Mouse (Mus musculus) inflammation-experienced regulatory T-cells, adult 6 months (primary cell): ENCODE measurements around the gene Oat. TPM values are rescaled to one million over a fixed set of nuclear protein-coding genes. Genes with fewer than 3 reads are reported as not detected.

Experiments
- ATAC-seq: one replicate; pipeline ENCODE4 v1.8.0; 2017
- polyA plus RNA-seq, 3 experiments: library from polyadenylated mRNA; unstranded; fragments of 100-300 nt; shearing (Covaris generic); gene quantifications; one replicate each; pipeline ENCODE4 v1.2.1; 2017

Gene Oat
- polyA plus RNA-seq, 3 experiments from 2014 or later, result 67.5 to 97.5 (median 82.5) TPM

GRCm38 (mm10) chr7:132593762-132594161 is 17.6 kb upstream of the Oat start:
- no peak for ATAC-seq

GRCm38 (mm10) chr7:132589610-132590009 is 13.4 kb upstream of the Oat start:
- ATAC-seq, result no peak

DNA sequence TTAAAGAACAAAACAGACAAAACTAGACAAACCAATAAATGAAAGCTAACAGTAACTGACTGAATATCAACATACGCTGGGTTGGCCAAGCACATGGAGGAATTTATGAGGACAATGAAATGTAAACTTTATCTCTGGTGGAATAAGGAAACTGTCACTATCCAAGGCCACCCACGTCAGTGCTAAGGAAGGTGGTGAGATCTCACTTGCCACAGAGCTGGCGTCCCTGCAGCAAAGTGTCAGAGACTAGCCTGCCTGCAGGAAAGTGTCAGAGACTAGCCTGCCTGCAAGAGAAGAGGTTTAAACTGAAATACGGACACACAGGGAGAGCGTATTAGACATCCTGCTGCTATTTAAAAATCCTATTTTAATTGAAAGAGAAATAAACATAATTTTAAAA is 11.0 kb upstream of the Oat start:
- no peak for ATAC-seq

DNA sequence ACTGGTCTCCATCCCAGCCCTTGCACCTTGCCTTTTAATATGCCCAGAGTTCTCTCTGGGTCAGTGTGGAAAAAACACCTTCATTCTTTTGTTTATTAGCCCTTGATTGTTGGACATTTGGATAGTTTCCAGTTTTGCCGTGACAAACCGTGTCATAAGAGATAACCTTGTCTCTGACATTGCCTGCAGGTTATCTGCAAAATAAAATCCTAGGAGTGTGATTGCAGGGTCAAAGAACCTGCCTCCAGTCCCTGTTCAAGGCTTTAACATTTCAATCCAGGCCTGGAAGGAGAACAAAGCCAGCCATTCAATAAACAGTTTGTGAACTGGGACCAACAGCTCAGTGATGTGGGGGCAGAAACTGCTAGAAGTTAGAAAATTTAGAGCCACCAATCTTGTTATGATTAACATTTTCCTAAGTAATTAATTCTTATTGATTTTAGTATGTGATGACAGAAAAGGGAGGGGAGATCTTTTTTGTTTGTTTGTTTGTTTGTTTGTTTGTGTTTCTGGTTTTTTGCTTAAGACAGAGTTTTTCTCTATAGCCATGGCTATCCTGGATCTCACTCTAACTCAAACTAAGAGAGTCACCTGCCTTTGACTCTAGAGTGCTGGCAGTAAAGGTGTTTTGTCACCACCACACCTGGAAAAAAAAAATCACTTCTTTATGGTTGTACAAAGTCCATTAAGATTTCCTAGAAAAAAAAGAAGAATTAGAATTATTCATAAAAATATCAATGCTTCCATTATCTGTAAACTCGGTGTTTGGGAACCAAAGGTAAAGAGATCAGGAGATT is 9.7 kb upstream of the Oat start:
- no peak for ATAC-seq

- no peak for ATAC-seq
These were observed 5.2 kb upstream of the Oat start for GRCm38 (mm10) chr7:132581441-132581840.

GRCm38 (mm10) chr7:132580511-132580910 is 4.3 kb upstream of the Oat start:
- no peak for ATAC-seq

GRCm38 (mm10) chr7:132576891-132577290 is 693 bp upstream of the Oat start:
- ATAC-seq, result no peak

DNA sequence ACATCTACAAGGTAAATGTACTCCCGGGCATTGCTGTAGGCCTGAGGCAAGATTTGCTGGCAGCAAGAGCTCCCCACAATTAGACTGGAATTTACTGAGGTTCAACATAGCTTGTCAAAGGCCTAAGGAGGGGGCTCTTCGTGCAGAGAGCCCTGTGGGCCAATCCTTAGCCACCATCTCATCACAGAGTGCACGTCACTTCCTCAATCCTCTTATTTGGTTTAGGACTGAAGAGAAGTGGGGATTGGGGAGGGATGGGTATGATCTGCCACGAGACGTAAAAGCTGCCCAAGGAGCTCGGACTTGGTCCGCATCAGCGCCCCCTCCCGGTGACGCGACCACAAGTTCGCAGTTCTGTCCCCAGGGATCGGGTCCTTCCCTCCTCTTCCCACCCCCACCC is 575 bp downstream of the Oat start:
- peak; percentile 70 for ATAC-seq

DNA sequence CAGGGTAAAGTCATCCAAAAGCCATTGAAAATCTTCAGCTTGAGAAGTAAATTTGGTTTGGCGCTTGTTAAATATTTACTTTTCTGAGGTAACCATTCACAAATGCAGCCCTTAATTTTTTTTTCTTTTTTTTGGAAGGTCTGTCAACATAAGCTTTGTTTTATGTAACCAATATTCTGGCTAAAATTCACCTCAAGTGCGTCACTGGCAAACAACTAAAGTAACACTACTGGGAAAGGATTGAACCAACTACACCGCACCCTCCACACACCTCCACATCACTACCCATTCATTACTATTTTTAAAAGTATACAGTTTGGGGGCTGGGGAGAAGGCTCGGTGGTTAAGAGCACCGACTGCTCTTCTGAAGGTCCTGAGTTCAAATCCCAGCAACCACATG is 1.6 kb downstream of the Oat start:
- ATAC-seq, result no peak

- no peak for ATAC-seq
These were observed 3.0 kb downstream of the Oat start for GRCm38 (mm10) chr7:132573205-132573604.

DNA sequence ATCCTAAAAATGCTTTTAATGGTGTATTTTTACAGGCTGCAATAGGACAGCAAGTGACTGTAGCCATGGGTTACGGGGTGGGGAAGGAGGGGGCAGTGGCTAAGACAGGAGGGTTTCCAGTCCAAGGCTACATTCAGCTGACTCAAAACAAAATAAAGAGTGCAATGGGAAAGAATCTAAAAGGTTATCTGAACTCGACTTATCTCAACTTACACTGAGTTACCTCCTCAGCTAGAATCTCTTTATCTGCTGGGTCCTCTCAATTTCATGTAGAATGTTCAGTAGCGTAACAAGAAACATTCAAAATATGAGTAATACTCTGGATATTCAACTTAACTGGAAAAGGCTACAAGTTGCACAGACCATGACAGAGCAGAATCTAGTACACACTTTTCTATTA is 3.5 kb downstream of the Oat start:
- ATAC-seq, result no peak

DNA sequence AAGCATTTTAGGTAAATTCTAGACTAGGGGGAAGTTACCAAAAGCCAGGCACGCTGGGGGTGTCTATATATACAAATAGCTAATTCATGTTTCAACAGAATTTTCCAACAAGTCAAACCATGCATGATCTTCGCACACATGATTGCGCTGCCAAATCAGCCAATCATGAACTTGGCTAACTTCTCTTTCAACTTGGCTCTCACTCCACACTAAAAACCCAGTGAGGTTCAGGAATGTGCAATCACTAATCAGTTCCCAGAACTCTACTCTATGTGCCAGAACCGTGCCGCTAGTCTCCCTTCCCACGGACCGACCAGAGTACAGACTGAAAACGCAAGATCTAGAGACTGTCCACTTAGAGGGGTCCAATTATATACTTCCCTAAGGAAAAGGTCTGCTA is 4.7 kb downstream of the Oat start:
- no peak for ATAC-seq

GRCm38 (mm10) chr7:132570071-132570470 is 6.1 kb downstream of the Oat start:
- ATAC-seq, result no peak

DNA sequence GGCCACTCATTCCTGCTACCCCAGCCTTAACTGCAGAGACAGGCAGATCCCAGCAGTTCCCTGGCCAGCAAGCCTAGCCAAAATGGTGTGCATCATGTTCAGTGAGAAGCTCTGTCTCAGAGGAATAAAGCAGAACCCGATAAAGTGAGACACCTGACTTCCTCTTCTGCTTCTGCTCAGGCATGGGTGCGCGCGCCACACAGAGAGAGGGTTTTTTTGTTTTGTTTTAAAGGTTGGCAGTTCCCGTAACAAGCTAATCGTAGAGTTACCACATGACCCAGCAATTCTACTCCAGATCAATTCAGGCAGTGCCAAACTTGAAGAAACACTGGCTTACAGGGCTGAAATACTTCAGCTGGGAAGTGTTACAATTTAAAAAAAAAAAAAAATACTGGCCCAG is 7.4 kb downstream of the Oat start:
- ATAC-seq, result peak; percentile 63

- no peak for ATAC-seq
These were observed 10.4 kb downstream of the Oat start for GRCm38 (mm10) chr7:132565831-132566230.

DNA sequence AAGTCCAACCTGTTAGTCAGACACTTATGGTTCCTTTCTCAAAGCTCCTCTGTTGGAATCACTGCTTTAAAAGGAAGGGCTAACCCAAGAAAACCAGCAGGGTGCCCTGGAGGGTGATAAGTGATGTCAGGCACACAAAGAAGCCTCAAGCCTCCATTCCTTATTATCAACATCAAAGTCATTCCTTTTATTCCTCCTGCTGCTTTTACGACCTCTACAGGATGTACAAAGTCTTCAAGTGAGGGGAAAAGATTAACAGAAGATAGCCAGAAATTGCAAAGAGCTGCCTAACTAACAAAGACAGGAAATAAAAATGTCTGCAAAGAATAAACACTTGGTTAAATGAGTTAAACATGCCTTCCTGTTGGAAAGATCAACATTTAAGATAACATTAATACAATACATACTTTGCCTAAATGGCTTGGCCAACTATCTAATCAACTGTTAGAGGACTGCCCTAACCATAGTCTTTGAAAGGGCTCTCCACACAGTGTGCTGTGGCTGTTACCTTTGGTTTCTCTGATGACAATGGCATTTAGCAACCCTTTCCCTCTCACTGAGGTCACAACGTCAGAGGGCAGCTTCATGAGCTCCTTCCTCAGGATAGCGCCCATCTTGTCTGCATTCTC is 16.9 kb downstream of the Oat start:
- no peak for ATAC-seq

- no peak for ATAC-seq
These were observed 18.0 kb downstream of the Oat start for GRCm38 (mm10) chr7:132558141-132558736.

- ATAC-seq, result no peak
These were observed 19.6 kb downstream of the Oat start for GRCm38 (mm10) chr7:132556575-132556974.

DNA sequence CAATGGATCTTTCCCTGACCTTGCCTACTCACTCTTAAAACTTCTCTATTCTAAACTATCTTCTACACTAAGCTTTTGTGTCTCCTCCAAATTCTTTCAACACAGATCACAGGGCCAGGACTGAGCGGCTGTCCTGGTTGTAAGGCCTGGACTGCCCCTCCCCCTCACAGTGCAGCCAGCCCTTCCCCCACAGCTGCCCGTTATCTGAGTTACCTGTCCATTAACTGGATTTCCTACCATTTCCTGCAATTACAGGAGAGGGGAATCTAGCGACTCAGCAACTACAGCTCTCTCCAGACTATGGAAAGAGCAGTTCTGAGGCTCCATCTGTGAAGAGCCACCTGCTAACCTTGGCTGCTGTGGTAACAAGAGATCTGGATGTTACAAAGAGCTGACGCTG is 20.3 kb downstream of the Oat start:
- ATAC-seq, result no peak

- no peak for ATAC-seq
These were observed 22.1 kb downstream of the Oat start for GRCm38 (mm10) chr7:132554091-132554490.

DNA sequence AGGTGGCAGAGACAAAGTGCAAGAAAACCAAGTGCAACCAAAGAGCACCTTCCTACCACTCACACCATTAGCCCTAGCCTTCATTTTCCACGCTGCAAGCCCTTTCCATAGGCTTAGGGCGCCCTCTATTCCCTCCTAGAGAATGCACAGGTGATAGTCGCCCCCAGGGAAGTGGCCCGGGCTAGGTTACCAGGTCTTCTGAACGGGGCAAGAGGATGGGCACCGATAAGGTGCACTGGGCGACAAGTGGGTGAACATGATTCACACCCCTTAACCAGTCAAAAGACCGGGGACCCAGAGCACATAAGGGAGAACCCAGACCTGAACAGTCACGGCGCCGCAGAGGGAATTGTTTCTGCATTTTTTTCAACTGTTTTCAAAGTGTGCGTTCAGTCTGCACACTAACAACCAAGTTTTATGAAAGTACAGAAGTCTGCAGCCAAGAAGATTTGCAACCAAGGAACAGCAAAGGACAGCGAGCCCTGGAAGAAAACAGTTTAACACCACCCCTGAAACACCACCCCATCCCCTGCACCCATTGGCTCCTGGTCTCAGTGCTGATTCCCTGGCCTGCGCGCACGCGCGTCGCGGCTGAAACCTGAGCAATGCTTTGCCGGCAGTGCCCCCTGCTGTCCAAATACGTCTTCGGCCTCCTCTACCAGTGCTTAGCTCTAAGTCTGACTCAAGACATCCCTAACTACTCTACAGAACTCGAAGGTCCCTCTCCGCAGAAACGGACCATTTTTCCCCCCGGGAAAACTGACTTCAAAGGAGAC is 24.7 kb downstream of the Oat start:
- ATAC-seq, result peak; percentile 97

DNA sequence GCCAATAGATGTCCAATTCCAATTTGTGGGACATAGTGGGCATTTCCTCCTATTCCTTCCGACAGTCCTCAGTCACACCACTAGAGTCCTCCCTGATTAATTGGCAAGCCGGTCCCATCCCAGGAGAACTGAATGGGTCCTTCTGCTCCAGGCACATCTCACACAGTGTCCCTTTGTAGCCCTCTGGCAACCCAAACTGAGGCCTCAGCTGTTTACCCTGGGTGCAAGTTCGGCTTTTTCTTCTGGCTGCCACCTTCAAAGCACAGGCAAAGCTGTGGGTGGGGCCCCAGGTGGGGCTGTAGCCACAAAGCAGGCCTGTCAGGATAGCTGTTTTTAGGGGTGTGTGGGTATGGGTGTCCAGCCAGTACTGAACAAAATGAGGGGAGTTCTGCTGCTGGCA is 29.1 kb downstream of the Oat start:
- no peak for ATAC-seq

DNA sequence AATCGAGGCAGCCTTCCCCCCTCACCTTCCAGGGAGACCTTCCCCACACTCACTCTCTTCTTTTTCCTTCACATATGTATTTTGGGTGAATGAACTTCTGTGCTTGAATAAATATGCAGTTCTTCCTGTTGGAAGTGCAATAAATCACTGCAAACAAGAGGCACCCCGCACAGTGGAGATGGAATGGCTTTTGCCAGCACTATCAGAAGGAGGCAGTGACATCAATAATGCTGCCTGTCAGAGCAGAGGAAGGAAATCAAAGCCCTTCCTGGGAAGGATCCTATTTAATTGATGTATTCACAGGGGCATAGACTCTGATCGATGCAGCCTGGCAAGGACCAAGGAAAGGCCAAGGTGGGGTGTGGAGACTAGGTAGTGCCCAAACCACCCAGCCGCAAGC is 33.8 kb downstream of the Oat start:
- ATAC-seq, result no peak
